Mouse (Mus musculus) CD4-positive, CD25-positive, alpha-beta regulatory T cell, adult 4 months (primary cell): ENCODE data around the gene Tbr1. TPM values are rescaled to one million over a fixed set of nuclear protein-coding genes. Genes with fewer than 3 reads are reported as not detected.

Experiments
- ATAC-seq: one replicate; pipeline ENCODE4 v1.8.0; 2017
- polyA plus RNA-seq, 2 experiments: library from polyadenylated mRNA; unstranded; fragments of 100-300 nt; shearing (Covaris generic); gene quantifications; one replicate each; pipeline ENCODE4 v1.2.1; 2017

Tbr1 gene
- not detected for polyA plus RNA-seq

GRCm38 (mm10) chr2:61802656-61803251, at the start of gene Tbr1:
TSS of gene Tbr1 (plus strand) at chr2:61802930.
- no peak for ATAC-seq

- peak; percentile 85 for ATAC-seq
Observed at GRCm38 (mm10) chr2:61754989-61755388, 47.7 kb upstream of the Tbr1 start.

- ATAC-seq = no peak
Observed at GRCm38 (mm10) chr2:61759234-61759855, 43.4 kb upstream of the Tbr1 start.

- ATAC-seq = no peak
Observed at GRCm38 (mm10) chr2:61760044-61760443, 42.7 kb upstream of the Tbr1 start.

DNA sequence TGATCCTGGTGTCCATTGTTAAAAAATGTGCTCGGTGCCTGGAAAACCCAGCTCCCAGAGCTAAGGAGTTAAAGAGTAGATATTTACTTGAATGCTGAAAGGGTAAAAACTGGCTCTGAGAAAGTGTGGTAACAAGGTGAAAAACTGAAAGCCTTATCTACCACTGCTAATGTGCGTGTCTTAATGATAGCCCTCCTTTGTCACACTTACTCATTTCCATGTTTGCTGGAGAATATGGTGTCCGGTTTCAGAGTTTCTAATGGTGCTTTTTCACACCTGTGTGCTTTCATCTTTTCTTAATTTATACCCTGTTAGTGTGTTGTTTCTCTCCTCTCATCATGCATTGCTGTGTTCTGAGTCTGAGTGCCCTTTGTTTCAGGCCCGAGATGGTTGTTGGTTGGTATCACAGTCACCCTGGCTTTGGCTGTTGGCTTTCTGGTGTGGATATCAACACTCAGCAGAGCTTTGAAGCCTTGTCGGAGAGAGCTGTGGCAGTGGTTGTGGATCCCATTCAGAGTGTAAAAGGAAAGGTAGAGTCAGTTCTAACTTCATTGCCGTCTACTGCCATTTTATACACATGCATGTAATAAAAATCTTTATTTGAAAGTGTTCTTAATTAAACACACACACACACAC, 38.1 kb upstream of the Tbr1 start:
- no peak for ATAC-seq

DNA sequence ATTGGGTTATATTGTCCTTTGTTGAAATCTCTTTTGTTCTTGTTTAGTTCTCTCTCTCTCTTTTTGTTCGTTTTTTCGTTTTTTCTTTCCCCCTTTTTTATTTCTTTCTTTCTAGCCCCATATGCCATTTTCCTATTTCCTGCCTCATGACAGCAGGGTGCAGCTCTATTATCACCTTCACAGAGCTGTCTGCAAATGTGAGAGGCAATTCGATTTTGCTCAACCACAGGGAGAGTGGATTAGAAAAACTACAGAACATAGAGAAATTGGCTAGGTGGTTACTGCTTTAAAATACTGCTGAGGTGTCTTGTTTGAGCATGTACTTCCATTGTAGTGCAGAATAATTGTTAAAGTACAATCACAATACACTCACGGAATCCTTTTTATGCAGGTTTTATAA, 37.2 kb upstream of the Tbr1 start:
- no peak for ATAC-seq

- no peak for ATAC-seq
Observed at GRCm38 (mm10) chr2:61780794-61781193, 21.9 kb upstream of the Tbr1 start.

- no peak for ATAC-seq
Observed at GRCm38 (mm10) chr2:61794960-61795359, 7.8 kb upstream of the Tbr1 start.

DNA sequence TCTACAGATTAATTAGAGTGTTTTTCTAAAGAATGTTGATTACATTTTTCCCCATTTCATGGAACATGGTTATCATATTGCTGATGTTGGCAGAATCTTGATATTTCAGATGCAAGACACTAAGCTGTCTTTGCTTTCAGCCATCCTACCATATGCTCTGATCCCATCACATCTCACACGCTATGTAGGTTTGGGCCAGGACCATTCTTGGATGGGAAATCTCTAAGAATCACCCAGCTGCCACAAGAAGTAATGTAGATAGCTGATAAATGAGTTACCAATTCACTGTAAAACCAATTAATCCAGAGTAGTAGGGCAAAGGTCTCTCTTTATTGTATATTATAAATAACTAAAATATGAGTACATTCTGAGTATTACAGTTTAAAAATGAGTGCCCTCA, 4.7 kb upstream of the Tbr1 start:
- no peak for ATAC-seq

DNA sequence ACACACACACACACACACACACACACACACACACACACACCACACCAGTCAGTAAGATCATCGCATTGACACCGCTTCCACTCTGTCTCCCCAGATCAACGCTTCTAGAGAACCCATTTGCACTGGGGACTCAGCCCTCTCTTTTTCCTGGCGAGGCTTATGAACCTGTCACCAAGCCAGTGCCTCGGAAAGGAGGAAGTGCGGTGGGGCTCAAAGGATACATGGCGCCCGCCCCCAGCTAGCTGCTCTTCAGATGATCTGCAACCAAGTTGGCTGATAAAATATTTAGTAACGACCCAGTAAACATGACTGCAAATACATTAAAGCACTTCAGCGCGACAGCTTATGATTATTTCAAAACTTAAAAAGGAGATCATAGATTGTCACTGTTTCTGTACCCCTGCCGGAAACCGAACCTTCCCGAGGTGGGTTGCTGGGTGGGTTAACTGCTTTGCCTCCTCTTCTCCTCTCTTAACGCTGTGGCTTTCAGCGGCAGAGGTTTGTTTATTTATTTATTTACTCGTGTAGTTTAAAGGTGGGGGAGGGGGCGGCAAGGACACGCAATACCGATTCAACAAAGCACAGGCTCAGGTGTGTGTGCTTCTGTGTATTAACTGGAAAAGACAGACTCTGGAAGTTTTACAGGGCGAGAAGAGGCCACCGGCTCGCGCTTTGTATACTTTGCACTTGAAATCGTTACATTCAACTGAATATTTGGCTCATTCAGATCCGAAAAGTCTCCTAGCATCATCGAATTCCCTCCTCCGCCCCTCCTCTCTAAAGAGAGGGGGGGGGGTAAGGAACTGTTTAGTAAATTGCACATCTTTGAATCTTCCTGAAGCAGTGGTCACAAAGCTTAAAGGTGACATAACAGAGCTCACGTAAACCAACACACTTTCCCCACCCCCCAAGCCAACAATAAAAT, 975 bp downstream of the Tbr1 start:
- peak; percentile 28 for ATAC-seq

DNA sequence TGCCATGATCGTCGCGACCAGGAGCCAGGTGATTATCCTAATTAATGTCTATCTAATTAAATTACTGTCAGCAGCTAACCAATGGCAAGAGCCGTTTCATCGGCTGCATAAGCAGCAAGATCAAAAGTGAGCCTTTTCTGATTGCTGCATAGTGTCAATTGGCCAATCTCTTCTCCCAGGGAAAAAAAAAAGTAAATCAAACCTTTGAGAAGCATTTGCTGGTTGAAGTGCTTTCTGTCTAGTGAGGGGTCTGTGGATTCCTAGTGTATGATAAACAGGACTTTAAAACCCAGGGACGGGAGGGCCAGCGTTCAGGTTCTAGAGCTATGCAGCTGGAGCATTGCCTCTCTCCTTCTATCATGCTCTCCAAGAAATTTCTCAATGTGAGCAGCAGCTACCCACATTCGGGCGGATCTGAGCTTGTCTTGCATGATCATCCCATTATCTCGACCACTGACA, 1.7 kb downstream of the Tbr1 start:
- no peak for ATAC-seq

DNA sequence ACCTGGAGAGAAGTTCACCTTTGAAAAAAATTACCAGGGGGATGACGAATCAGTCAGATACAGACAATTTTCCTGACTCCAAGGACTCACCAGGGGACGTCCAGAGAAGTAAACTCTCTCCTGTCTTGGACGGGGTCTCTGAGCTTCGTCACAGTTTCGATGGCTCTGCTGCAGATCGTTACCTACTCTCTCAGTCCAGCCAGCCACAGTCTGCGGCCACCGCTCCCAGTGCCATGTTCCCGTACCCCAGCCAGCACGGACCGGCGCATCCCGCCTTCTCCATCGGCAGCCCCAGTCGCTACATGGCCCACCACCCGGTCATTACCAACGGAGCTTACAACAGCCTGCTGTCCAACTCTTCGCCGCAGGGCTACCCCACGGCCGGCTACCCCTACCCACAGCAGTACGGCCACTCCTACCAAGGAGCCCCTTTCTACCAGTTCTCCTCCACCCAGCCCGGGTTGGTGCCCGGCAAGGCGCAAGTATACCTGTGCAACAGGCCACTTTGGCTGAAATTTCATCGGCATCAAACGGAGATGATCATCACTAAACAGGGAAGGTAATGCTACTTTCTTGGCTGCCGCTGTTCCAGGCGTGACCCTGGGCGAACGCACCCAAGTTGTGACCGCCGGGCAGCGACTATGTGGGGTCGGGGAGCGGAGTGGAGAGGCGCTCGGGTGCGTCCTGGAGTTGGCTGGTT, 2.3 kb downstream of the Tbr1 start:
- ATAC-seq = peak; percentile 3

DNA sequence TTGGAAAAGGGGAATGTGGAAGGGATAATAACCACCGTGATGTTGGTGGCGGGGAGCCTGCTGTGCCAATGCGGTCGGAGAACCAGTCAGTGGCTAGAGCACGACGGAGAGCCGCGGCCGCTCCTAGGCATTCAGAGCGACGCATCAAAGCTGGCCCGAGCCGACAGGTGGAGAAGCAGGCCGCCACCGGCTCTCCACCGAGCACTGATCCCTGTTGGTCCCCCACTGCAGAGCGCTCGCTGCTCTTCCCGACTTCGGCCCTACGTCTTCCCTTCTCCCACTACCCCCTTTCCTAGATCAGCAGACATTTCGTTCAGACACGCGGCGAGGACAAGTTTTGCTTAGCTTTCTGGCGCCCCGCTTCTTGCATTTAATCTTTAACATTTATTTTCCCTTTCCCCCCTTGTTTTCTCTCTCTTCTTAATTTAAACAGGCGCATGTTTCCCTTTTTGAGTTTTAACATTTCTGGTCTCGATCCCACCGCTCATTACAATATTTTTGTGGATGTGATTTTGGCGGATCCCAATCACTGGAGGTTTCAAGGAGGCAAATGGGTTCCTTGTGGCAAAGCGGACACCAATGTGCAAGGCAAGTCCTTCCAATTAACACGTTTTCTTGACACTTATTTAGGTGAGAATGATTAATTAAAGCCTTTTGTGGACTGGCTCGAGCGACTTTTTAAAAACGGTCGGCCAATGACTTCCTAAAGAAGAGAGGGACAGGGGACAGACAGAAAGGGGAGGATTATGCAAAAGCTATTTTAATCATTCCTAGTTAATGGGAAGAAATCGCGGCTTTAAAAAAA, 3.0 kb downstream of the Tbr1 start:
- ATAC-seq = no peak

DNA sequence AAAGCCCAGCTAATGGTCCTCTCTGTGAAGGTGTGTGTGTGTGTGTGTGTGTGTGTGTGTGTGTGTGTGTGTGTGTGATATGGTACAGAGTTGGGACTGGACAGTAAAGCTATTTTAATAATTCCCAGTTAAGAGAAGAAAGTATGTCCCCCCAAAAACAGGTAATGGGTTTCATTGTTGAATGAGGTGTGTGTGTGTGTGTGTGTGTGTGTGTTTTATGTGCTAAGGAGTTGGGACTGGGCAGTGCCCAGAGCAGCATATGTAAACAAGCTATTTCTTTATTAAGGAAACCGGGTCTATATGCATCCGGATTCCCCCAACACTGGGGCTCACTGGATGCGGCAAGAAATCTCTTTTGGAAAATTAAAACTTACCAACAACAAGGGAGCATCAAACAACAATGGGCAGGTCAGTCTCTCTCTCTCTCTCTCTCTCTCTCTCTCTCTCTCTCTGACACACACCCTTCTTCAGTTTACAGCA, 3.7 kb downstream of the Tbr1 start:
- no peak for ATAC-seq

DNA sequence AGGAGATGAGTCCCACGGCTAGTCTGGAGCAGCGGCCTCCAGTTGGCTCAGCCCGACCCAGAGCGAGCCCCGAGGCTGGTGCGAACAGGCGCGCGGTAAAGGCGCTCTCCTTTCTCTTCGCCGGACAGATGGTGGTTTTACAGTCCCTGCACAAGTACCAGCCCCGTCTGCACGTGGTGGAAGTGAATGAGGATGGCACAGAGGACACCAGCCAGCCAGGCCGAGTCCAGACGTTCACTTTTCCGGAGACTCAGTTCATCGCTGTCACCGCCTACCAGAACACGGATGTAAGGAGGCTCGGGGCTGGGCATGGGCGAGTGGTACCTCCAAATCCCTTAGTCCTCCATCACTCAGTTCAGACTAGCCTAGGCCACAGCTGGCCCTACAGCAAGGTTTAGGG, 4.4 kb downstream of the Tbr1 start:
- ATAC-seq = peak; percentile 13

DNA sequence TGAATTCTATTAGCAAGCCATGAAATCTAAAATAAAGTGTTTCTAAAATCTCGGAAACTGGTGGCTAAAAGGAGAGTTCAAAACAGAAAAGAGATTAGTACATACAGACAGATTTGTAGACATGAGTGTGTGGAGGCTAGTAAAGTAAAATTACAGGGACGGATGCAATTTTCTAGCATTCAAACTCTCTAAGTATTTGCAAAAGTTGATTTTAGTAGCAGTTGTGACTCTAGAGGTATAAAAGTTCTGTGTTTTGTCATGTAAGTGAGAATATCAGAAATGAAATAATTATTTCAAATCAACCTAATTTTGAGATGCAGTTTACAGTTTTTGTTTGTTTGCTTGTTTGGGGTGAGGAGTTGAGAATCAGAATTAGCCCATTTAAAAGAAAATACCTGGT, 5.1 kb downstream of the Tbr1 start:
- ATAC-seq = no peak

DNA sequence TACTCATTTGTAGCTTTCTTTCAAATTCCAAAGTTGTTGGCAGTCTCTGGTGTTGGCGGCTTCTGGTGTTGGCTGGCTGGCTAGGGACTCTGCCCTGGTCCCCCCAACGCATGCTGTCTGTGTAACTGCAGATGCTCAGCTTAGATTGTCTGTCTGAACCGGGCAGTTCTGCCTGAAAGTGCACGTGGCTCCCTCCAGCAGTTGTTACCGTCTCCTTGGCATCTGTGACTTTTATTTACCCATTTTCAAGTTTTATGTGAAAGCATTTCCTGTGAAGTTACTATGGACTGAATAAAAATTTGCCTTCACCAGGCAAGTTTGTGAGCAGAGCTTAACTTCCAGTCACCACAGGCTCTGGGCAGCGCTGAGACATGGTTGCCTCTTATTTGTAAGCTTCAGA, 6.0 kb downstream of the Tbr1 start:
- ATAC-seq = no peak

GRCm38 (mm10) chr2:61809381-61809780, 6.7 kb downstream of the Tbr1 start:
- ATAC-seq = no peak

- no peak for ATAC-seq
Observed at GRCm38 (mm10) chr2:61810751-61811150, 8.0 kb downstream of the Tbr1 start.

DNA sequence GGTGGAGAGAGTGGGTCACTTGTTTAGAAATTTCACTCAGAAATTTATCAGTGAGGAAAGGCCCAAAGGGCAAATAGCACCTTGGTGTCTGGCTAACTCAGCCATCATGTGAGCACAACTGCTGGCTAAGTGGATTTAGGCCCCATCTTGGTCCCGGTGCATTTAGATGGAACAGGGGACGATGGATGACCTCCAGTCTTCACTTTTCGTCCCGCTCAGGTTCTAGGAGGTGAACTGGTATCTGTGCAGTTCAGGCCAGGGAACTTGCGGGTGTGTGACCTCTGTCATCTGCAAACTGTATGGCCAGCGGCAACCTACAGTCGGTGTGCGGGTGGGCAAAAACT, 8.4 kb downstream of the Tbr1 start:
- no peak for ATAC-seq
